Mouse (Mus musculus): Measurements from ENCODE around the gene Ankrd35. TPM values are rescaled to one million over a fixed set of nuclear protein-coding genes. Genes with fewer than 3 reads are reported as not detected.
"Not testable (repeated sequence)": the region's sequence is repeated elsewhere in the genome, so short reads cannot be mapped to it uniquely, and the experiment has no call there.

Gene Ankrd35
- polyA plus RNA-seq, 1 experiment from 2014 or later = 0.49 TPM

GRCm38 (mm10) chr3:96660901-96661300 is 9.0 kb upstream of the Ankrd35 start:
- H3K4me3 ChIP-seq (replicated peaks) = no peak overlapping the region
- ATAC-seq = no peak
- no peaks in the 10 kb centered on the region for H3K36me3 ChIP-seq
- H3K9me3 ChIP-seq = no peaks in the 10 kb centered on the region
- no peak overlapping the region for H3K9ac ChIP-seq
- 0 out of 2 replicates have a peak, but pooled peaks cover 8% of the 10 kb centered on the region for H3K4me1 ChIP-seq (replicated peaks)
- no peak overlapping the region for H3K4me2 ChIP-seq (replicated peaks)
- no peak overlapping the region for H3K27ac ChIP-seq
- 83% methylated on average over 2 of the region's 2 CpGs for WGBS
- H3K27me3 ChIP-seq (replicated peaks) = no peaks in the 10 kb centered on the region

DNA sequence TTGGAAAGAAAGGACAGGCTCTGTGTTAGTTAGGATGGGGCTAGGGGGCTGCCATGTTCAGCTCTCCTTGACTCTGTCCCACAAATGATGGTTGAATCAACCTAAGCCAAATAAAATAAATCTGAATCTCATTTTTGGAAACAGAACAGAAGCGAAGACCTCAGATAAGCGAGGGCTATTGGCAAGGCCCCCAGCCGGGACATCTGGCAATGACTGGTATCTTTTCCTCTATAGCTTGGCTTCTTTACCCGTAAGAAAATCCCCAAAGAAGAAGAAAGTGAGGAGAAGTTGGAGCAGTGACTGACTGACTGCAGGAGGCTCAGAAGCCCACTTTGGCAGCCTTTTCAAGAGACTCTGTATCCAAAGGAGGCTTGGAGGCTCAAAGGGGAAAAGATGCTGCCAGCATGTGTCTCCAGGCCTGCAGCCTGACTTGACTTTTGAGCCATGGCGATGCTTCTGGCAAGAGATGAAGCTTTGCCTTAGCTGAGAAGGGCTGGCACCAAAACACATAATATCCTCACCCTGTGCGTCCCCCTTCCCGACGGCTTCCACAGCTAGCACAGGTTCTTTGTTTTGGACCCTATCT is 7.1 kb upstream of the Ankrd35 start:
- WGBS = 49% methylated on average over 8 of the region's 8 CpGs
- ATAC-seq = no peak
- H3K36me3 ChIP-seq = no peaks in the 10 kb centered on the region
- H3K4me2 ChIP-seq (replicated peaks) = peak overlapping the region; percentile 69; the same call in 1 of the 2 replicates
- no peaks in the 10 kb centered on the region for H3K9me3 ChIP-seq
- H3K9ac ChIP-seq = no peak overlapping the region
- no peak overlapping the region for H3K4me3 ChIP-seq (replicated peaks)
- H3K27ac ChIP-seq = no peak overlapping the region
- H3K27me3 ChIP-seq (replicated peaks) = no peaks in the 10 kb centered on the region
- H3K4me1 ChIP-seq (replicated peaks) = 0 out of 2 replicates have a peak, but pooled peaks cover 8% of the 10 kb centered on the region

DNA sequence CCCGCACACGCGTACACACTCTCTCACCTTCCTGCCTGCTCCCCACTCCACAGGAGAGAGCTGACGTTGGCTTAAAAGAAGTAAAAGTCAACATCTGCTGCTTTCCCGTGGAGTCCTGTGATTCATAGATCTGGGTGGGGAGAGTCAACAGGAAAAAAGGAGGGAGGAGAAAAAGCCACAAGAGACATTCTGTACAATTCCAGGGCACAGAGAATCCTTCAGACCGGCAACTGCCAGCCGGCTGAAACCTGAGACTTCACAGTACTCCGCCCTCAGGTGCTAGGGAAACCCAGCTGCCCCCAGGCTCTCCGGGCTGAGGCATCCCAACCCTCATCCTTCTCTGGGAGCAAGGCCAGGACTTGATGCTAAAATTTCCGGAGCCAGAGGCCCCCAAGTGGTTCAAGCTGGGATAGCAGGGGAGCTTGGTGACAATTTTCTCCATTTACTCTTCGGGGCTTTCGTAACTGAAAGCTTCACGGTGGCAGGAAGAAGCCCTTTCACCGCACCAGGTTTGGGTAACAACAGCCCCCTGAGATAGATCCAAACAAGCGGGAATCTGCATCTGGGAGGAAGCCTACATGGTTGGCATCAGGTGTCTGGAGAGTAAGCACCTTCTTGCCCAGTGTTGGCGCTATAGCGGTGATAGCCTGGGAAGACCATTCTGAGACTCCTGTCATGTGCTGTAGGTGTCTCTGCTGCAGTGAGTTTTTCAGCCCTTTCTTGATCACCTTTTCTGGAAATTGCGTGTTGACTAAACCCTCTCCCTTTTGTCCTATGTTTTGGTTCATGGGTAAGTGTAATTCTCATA is 6.3 kb upstream of the Ankrd35 start:
- Histone ChIP-seq H3K4me1 (replicated peaks) (0 out of 2 replicates have a peak, but pooled peaks cover 8% of the 10 kb centered on the region), H3K9me3 (no peaks in the 10 kb centered on the region), H3K4me3 (replicated peaks) (peak overlapping the region; percentile 26), H3K27me3 (replicated peaks) (no peaks in the 10 kb centered on the region), H3K27ac (0 out of 2 replicates have a peak overlapping the region, but pooled peaks have one; percentile 14), H3K36me3 (no peaks in the 10 kb centered on the region), H3K4me2 (replicated peaks) (peak overlapping the region; percentile 69), H3K9ac (peak overlapping the region; percentile 33; the same call in 1 of the 2 replicates)
- peak; percentile 88 for ATAC-seq
- WGBS = 6% methylated on average over 17 of the region's 18 CpGs

DNA sequence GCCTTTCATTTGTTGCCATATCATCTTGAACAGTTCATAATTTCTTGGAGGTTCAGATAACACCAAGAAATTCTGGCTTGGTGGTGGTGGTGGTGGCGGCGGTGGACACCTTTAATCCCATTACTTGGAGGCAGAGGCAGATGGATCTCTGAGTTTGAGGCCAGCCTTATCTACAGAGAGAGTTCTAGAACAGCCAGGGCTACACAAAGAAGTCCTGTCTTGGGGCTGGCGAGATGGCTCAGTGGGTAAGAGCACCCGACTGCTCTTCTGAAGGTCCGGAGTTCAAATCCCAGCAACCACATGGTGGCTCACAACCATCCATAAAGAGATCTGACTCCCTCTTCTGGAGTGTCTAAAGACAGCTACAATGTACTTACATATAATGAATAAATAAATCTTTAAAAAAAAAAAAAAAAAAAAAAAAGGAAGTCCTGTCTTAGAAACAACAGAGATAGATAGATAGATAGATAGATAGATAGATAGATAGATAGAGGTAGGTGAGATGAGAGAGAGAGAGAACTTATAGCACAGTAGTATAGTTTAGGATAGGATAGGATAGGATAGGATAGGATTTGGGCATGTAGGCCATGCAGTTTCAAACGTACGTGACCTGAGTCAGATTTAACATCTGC is 4.1 kb upstream of the Ankrd35 start:
- ATAC-seq = not testable (repeated sequence)
- WGBS = 88% methylated on average over 7 of the region's 7 CpGs

DNA sequence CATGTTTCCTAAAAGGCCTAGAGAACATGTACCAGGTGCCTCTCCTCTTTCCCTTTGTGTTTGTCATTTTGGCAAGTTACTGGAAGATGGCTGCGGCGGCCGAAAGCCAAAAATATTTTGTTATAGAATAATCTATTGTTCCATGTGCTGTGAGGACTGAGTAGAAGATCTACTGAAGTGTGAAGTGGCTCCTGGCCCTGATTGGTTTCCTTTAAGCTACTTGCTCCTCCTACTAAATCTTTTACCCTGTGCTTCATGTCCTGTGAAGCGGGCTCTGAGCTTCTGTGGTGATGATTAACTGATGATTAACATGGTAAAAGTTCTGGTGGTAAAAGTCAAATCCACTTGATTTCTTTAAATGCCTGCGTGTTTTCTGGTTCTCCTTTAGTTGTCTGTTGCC is 3.0 kb upstream of the Ankrd35 start:
- no peak overlapping the region for H3K4me3 ChIP-seq (replicated peaks)
- no peaks in the 10 kb centered on the region for H3K9me3 ChIP-seq
- no peak overlapping the region for H3K9ac ChIP-seq
- H3K36me3 ChIP-seq = no peaks in the 10 kb centered on the region
- 86% methylated on average over 5 of the region's 5 CpGs for WGBS
- peaks cover 13% of the 10 kb centered on the region; the same call in 1 of the 2 replicates for H3K4me1 ChIP-seq (replicated peaks)
- ATAC-seq = no peak
- no peak overlapping the region for H3K4me2 ChIP-seq (replicated peaks)
- no peaks in the 10 kb centered on the region for H3K27me3 ChIP-seq (replicated peaks)
- no peak overlapping the region for H3K27ac ChIP-seq

More for the DNA sequence above, 4.1 kb upstream of the Ankrd35 start:
- not testable (repeated sequence) for H3K4me3 ChIP-seq (replicated peaks); H3K36me3 ChIP-seq; H3K9ac ChIP-seq; H3K27me3 ChIP-seq (replicated peaks); H3K4me2 ChIP-seq (replicated peaks); H3K27ac ChIP-seq; H3K9me3 ChIP-seq
- peaks cover 13% of the 10 kb centered on the region; the same call in 1 of the 2 replicates for H3K4me1 ChIP-seq (replicated peaks)

DNA sequence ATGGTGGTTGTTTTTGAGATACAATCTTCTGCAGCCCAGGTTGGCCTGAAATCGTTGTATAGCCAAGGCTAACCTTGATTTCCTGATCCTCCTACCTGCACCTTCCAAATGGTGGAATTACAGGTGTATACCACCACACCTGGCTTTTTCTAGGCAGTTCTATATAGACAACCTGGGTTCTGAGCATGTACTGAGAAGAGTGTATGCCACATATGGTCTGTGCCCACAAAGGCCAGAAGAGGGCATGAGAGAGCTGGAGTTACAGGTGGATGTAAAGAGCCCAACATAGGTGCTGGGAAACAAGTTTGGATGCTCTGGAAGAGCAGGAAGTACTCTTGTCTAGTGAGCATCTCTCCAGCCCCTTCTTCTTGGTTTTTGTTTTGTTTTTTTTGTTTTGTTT is 2.6 kb upstream of the Ankrd35 start:
- no peak for ATAC-seq
- Histone ChIP-seq H3K9ac (no peak overlapping the region), H3K4me1 (replicated peaks) (peaks cover 13% of the 10 kb centered on the region; the same call in 1 of the 2 replicates), H3K4me3 (replicated peaks) (no peak overlapping the region), H3K36me3 (no peaks in the 10 kb centered on the region), H3K9me3 (no peaks in the 10 kb centered on the region), H3K27me3 (replicated peaks) (no peaks in the 10 kb centered on the region), H3K4me2 (replicated peaks) (no peak overlapping the region), H3K27ac (no peak overlapping the region)
- 38% methylated on average over 1 of the region's 1 CpGs for WGBS

GRCm38 (mm10) chr3:96668424-96669067 is 1.4 kb upstream of the Ankrd35 start:
- ATAC-seq = no peak
- 88% methylated on average over 5 of the region's 5 CpGs for WGBS

DNA sequence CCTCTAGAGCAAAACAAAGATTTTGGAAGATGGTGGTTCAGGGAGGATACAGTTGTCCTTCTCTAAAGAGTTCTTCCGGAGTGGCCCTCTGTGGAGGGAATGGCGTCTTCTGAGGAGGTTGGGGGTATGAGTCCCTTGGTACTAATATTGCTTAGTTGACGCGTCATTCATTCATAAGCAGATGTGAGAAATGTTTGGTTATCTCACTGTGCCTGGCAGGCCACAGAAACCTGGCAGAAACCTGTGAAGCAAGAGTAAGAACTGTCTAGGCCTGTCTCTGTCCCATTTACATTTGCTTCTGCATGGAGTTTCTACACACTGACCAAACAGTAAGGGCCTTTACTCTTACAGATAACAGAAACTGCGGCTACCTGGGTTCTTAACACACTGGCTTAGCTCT is 1.6 kb downstream of the Ankrd35 start:
- ATAC-seq = no peak
- 94% methylated on average over 5 of the region's 5 CpGs for WGBS
- peaks cover 12% of the 10 kb centered on the region; the same call in 1 of the 2 replicates for H3K4me1 ChIP-seq (replicated peaks)

More at GRCm38 (mm10) chr3:96668424-96669067, 1.4 kb upstream of the Ankrd35 start:
- Histone ChIP-seq H3K9me3 (no peaks in the 10 kb centered on the region), H3K4me2 (replicated peaks) (no peak overlapping the region), H3K27ac (no peak overlapping the region), H3K36me3 (no peaks in the 10 kb centered on the region), H3K9ac (no peak overlapping the region), H3K4me1 (replicated peaks) (peaks cover 8% of the 10 kb centered on the region; the same call in 1 of the 2 replicates), H3K4me3 (replicated peaks) (no peak overlapping the region), H3K27me3 (replicated peaks) (no peaks in the 10 kb centered on the region)

GRCm38 (mm10) chr3:96673514-96673913 is 3.6 kb downstream of the Ankrd35 start:
- 78% methylated on average over 4 of the region's 4 CpGs for WGBS
- no peak for ATAC-seq

More for the DNA sequence above, 1.6 kb downstream of the Ankrd35 start:
- H3K4me3 ChIP-seq (replicated peaks) = no peak overlapping the region
- no peak overlapping the region for H3K27ac ChIP-seq
- H3K36me3 ChIP-seq = no peaks in the 10 kb centered on the region
- H3K9ac ChIP-seq = no peak overlapping the region
- H3K9me3 ChIP-seq = no peaks in the 10 kb centered on the region
- no peaks in the 10 kb centered on the region for H3K27me3 ChIP-seq (replicated peaks)
- H3K4me2 ChIP-seq (replicated peaks) = no peak overlapping the region

GRCm38 (mm10) chr3:96674442-96674841 is 4.5 kb downstream of the Ankrd35 start:
- H3K9ac ChIP-seq = no peak overlapping the region
- ATAC-seq = no peak
- H3K9me3 ChIP-seq = no peaks in the 10 kb centered on the region
- no peak overlapping the region for H3K27ac ChIP-seq
- WGBS = 37% methylated on average over 8 of the region's 8 CpGs
- no peak overlapping the region for H3K4me3 ChIP-seq (replicated peaks)
- H3K4me1 ChIP-seq (replicated peaks) = peaks cover 12% of the 10 kb centered on the region; the same call in 1 of the 2 replicates
- no peak overlapping the region for H3K4me2 ChIP-seq (replicated peaks)
- H3K27me3 ChIP-seq (replicated peaks) = no peaks in the 10 kb centered on the region
- no peaks in the 10 kb centered on the region for H3K36me3 ChIP-seq

More at GRCm38 (mm10) chr3:96673514-96673913, 3.6 kb downstream of the Ankrd35 start:
- H3K27ac ChIP-seq = no peak overlapping the region
- no peaks in the 10 kb centered on the region for H3K9me3 ChIP-seq
- H3K4me1 ChIP-seq (replicated peaks) = peaks cover 12% of the 10 kb centered on the region; the same call in 1 of the 2 replicates
- H3K4me2 ChIP-seq (replicated peaks) = no peak overlapping the region
- H3K9ac ChIP-seq = no peak overlapping the region
- H3K4me3 ChIP-seq (replicated peaks) = no peak overlapping the region
- H3K36me3 ChIP-seq = no peaks in the 10 kb centered on the region
- no peaks in the 10 kb centered on the region for H3K27me3 ChIP-seq (replicated peaks)

DNA sequence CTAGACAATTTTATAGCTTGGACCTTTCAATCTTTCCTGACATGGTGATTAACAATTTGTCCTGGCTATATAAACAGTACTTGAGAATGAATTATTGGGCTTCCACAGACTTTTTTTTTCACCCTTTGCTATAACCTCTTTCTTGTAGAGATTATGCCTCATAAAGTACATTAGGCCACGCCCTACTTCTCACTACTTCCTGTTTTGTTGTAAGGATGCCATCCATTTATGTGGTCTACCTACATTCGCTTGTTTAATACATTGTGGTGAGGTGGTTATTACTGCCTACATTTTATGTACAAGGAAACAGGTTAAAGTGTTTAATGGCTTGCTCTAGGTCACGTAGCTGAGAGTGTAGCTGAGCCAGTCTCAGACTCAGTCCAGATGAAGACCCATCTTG is 5.2 kb downstream of the Ankrd35 start:
- Histone ChIP-seq H3K36me3 (no peaks in the 10 kb centered on the region), H3K4me3 (replicated peaks) (no peak overlapping the region), H3K9ac (no peak overlapping the region), H3K9me3 (no peaks in the 10 kb centered on the region), H3K4me2 (replicated peaks) (no peak overlapping the region), H3K4me1 (replicated peaks) (peaks cover 12% of the 10 kb centered on the region; the same call in 1 of the 2 replicates), H3K27me3 (replicated peaks) (no peaks in the 10 kb centered on the region), H3K27ac (no peak overlapping the region)
- ATAC-seq = 0 out of 2 replicates have a peak, but pooled peaks have one; percentile 3
- WGBS = 71% methylated on average over 3 of the region's 3 CpGs

Measured in intestine, embryonic 15.5 days (tissue).